Mouse (Mus musculus) left cerebral cortex, adult 2 months (tissue): ENCODE measurements at regions not wholly inside any gene's neighbourhood (a gene's known extent, or its start where the extent isn't known, plus 50 kb on each side); places are given as distances from the start of the nearest gene placed in this dataset.
A peak's percentile ranks its signal among the peaks of the same experiment; 100 is the strongest.

Source experiments
- DNase-seq, 2 experiments: peaks; one replicate each; pipeline ENCODE4 v3.0.0; 2021 to 2022; ENCODE audit warnings: low spot score in 2 of 2, mixed read lengths in 1 of 2; ENCODE audit errors: extremely low spot score in 1 of 2
- H3K27ac ChIP-seq: fragments of 200-600 bp; 2 replicates; pipeline ENCODE4 v1.8.1; 2022
- H3K4me3 ChIP-seq: fragments of 200-600 bp; 2 replicates; pipeline ENCODE4 v1.8.1; 2022
- CTCF ChIP-seq: fragments of 200-600 bp; IDR thresholded peaks from 2 replicates; pipeline ENCODE4 v1.8.1; 2022; ENCODE audit warnings: antibody characterized with exemption, mild to moderate bottlenecking, moderate library complexity
- intact Hi-C: fragments of 180-260 bp; cut with DNase I; formaldehyde crosslinking; loops from one replicate; pipeline ENCODE4 v1.15.1; 2025

GRCm38 (mm10) chr11:44330851-44331773 is 68.8 kb upstream of the Il12b start:
- DNase-seq, result peak; percentile 61 to 64
- intact Hi-C loops, result loop anchor here (1.0 to 5.0 kb wide), 4 partner anchors 121 to 564 kb away; no protein-coding TSS in a partner anchor
- no peak overlapping the region for H3K4me3 ChIP-seq
- TF ChIP-seq CTCF, result peak; percentile 70
- H3K27ac ChIP-seq, result no peak overlapping the region

GRCm38 (mm10) chr11:44331774-44332129 is 68.1 kb upstream of the Il12b start:
- TF ChIP-seq CTCF, result no peak
- no peak for DNase-seq
- Histone ChIP-seq H3K27ac (no peak overlapping the region), H3K4me3 (no peak overlapping the region)
- intact Hi-C loops, result loop anchor here (1.0 to 5.0 kb wide), 4 partner anchors 121 to 564 kb away; no protein-coding TSS in a partner anchor

GRCm38 (mm10) chr11:44340531-44340930 is 59.3 kb upstream of the Il12b start:
- no peak for DNase-seq
- no peak overlapping the region for H3K4me3 ChIP-seq
- H3K27ac ChIP-seq, result no peak overlapping the region
- no peak for TF ChIP-seq CTCF
- intact Hi-C loops, result no loop called here

- H3K27ac ChIP-seq, result no peak overlapping the region
- intact Hi-C loops, result no loop called here
- no peak overlapping the region for H3K4me3 ChIP-seq
- DNase-seq, result no peak
- TF ChIP-seq CTCF, result no peak
Observed at GRCm38 (mm10) chr11:44348308-44348707, 51.6 kb upstream of the Il12b start.

GRCm38 (mm10) chr11:44349546-44349945 is 50.3 kb upstream of the Il12b start:
- intact Hi-C loops, result no loop called here
- Histone ChIP-seq H3K27ac (no peak overlapping the region), H3K4me3 (no peak overlapping the region)
- DNase-seq, result no peak
- no peak for TF ChIP-seq CTCF
